Mouse (Mus musculus) v-Abl transformed pro-B cells (cell line): ENCODE data around the gene B3gat3.

Experiments used
- in situ Hi-C, 2 experiments: fragments of 400-800 bp; cut with MboI; formaldehyde crosslinking; loops; one replicate each; pipeline ENCODE4 v1.15.1; 2025; ENCODE audit not compliant: unreplicated experiment in 2 of 2

Gene B3gat3

GRCm38 (mm10) chr19:8897211-8897864, 22.8 kb upstream of the B3gat3 start:
- in situ Hi-C loops = loop anchor here in 1 of 2 experiments (25.0 kb wide), 1 partner anchor 1410 kb away; the partner anchor contains the start of genes Atl3 and Rtn3

- in situ Hi-C loops = loop anchor here in 1 of 2 experiments (25.0 kb wide), 1 partner anchor 1411 kb away; the partner anchor contains the start of genes Atl3 and Rtn3
These were observed 22.2 kb upstream of the B3gat3 start, which contains the start of gene Ganab for GRCm38 (mm10) chr19:8897865-8898495. Gene Ganab (plus strand): TSS chr19:8898071.

- in situ Hi-C loops = loop anchor here in 1 of 2 experiments (25.0 kb wide), 1 partner anchor 1411 kb away; the partner anchor contains the start of genes Atl3 and Rtn3
These were observed 21.6 kb upstream of the B3gat3 start for GRCm38 (mm10) chr19:8898576-8898975.

- in situ Hi-C loops = loop anchor here in 1 of 2 experiments (25.0 kb wide), 1 partner anchor 1412 kb away; the partner anchor contains the start of genes Atl3 and Rtn3
These were observed 21.1 kb upstream of the B3gat3 start for GRCm38 (mm10) chr19:8899079-8899478.

- in situ Hi-C loops = no loop called here
These were observed 16.8 kb upstream of the B3gat3 start for GRCm38 (mm10) chr19:8903412-8903811.

- in situ Hi-C loops = no loop called here
These were observed 11.6 kb upstream of the B3gat3 start for GRCm38 (mm10) chr19:8908531-8908930.

- in situ Hi-C loops = no loop called here
These were observed 8.4 kb upstream of the B3gat3 start for GRCm38 (mm10) chr19:8911810-8912209.

GRCm38 (mm10) chr19:8914212-8914611, 6.0 kb upstream of the B3gat3 start:
- in situ Hi-C loops = no loop called here

- in situ Hi-C loops = no loop called here
These were observed 1.2 kb upstream of the B3gat3 start for GRCm38 (mm10) chr19:8919000-8919399.

GRCm38 (mm10) chr19:8919684-8920072, 496 bp upstream of the B3gat3 start:
- in situ Hi-C loops = no loop called here

GRCm38 (mm10) chr19:8920836-8921291, 690 bp downstream of the B3gat3 start:
- in situ Hi-C loops = no loop called here

- in situ Hi-C loops = no loop called here
These were observed 1.6 kb downstream of the B3gat3 start for GRCm38 (mm10) chr19:8921741-8922140.

- in situ Hi-C loops = loop anchor here in 1 of 2 experiments (25.0 kb wide), 1 partner anchor 189 kb away; the partner anchor contains the start of genes 1700092M07Rik, Stx5a and Wdr74
These were observed 6.6 kb downstream of the B3gat3 start for GRCm38 (mm10) chr19:8926766-8927165.

- in situ Hi-C loops = loop anchor here in 1 of 2 experiments (25.0 kb wide), 1 partner anchor 191 kb away; the partner anchor contains the start of genes 1700092M07Rik, Stx5a and Wdr74
These were observed 7.8 kb downstream of the B3gat3 start for GRCm38 (mm10) chr19:8927891-8928525.

- in situ Hi-C loops = loop anchor here in 1 of 2 experiments (25.0 kb wide), 1 partner anchor 191 kb away; the partner anchor contains the start of genes 1700092M07Rik, Stx5a and Wdr74
These were observed 8.6 kb downstream of the B3gat3 start for GRCm38 (mm10) chr19:8928689-8929223.

- in situ Hi-C loops = loop anchor here in 1 of 2 experiments (25.0 kb wide), 1 partner anchor 192 kb away; the partner anchor contains the start of genes 1700092M07Rik, Stx5a and Wdr74
These were observed 9.3 kb downstream of the B3gat3 start, which contains the start of the genes Rom1 and Eml3 for GRCm38 (mm10) chr19:8929224-8930088. Gene Rom1 (minus strand): TSS chr19:8929356. Gene Eml3 (plus strand): TSS chr19:8929552.

GRCm38 (mm10) chr19:8930117-8930516, 9.9 kb downstream of the B3gat3 start:
- in situ Hi-C loops = loop anchor here in 1 of 2 experiments (25.0 kb wide), 1 partner anchor 193 kb away; the partner anchor contains the start of genes 1700092M07Rik, Stx5a and Wdr74

- in situ Hi-C loops = loop anchor here in 1 of 2 experiments (25.0 kb wide), 1 partner anchor 193 kb away; the partner anchor contains the start of genes 1700092M07Rik, Stx5a and Wdr74
These were observed 10.6 kb downstream of the B3gat3 start for GRCm38 (mm10) chr19:8930771-8931170.

GRCm38 (mm10) chr19:8936736-8937135, 16.6 kb downstream of the B3gat3 start:
- in situ Hi-C loops = loop anchor here in 1 of 2 experiments (25.0 kb wide), 1 partner anchor 199 kb away; the partner anchor contains the start of genes 1700092M07Rik, Stx5a and Wdr74
